Mouse (Mus musculus) adrenal gland, adult (tissue): ENCODE results near the gene Wnt6.
A peak's percentile ranks its signal among the peaks of the same experiment; 100 is the strongest.

Source experiments
- DNase-seq, 2 experiments: peaks; one replicate each; pipeline ENCODE4 v3.0.0; 2022 to 2023; ENCODE audit warnings: low spot score in 1 of 2; ENCODE audit not compliant: inconsistent age in 2 of 2

The Wnt6 gene

GRCm38 (mm10) chr1:74774062-74774461 lies 2.4 kb downstream of the Wnt6 start:
- DNase-seq = no peak

GRCm38 (mm10) chr1:74775816-74776215 lies 4.1 kb downstream of the Wnt6 start:
- DNase-seq = peak in 1 of 2 experiments; percentile 53

DNA sequence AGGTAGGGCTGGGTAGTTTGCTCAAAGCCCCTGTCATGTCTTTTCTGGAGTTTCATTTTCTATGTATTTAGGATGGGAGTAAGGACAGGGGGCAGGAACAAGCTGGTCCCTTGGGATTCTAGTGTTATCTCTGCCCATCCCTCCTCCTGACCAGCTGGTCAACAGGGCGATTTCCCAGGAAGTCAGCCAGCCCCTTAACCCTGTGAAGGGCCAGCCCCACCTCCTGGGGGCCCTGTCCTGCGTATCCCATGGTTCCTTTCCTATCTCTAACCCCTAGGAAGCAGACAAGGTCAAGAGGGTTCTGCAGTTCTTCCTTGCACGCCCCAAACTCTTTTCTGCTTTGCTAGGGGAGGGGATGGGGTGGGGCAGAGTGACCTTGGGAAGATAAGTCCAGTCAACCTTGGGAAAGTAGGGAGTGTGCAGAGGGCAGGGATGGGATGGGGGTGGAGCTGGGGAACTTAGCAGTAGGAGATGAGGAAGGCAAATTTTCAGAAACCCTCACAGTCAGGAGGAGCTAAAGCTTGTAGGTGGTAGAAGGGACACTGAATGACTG lies 7.3 kb downstream of the Wnt6 start:
- peak in 1 of 2 experiments; percentile 20 for DNase-seq

DNA sequence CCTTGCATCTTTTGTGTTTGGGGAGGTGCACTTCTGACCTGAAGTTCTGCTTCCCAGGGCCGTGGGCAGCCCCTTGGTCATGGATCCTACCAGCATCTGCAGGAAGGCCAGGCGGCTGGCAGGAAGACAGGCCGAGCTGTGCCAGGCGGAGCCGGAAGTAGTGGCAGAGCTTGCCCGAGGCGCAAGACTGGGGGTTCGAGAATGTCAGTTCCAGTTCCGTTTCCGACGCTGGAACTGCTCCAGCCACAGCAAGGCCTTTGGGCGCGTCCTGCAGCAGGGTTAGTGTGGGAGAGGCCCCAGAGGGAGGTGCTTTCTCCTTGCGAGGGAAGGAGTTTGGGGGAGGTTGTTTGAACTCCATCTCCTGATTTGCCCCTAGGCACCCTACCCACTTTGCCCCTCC lies 10.4 kb downstream of the Wnt6 start:
- DNase-seq = peak in 1 of 2 experiments; percentile 34

DNA sequence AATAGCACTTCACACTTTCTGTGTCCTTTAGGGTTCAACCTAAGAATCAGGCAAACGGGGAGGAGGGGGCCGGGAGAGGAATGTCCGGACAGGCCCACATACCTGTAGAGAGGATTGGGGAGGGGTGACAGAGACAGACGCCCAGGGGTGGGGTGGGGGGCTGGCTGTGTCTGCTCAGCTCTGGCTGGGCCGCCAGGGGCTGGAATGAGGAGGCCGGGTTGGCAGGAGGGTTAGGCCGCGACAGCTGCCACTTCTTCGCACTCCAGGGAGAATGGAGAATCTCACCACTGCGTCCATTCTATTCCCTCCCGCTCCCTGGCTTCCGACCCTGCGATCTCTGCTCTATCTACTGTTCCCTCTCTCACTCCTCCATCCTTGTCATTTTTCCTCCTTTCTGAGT lies 11.9 kb downstream of the Wnt6 start:
- peak in 1 of 2 experiments; percentile 37 for DNase-seq

DNA sequence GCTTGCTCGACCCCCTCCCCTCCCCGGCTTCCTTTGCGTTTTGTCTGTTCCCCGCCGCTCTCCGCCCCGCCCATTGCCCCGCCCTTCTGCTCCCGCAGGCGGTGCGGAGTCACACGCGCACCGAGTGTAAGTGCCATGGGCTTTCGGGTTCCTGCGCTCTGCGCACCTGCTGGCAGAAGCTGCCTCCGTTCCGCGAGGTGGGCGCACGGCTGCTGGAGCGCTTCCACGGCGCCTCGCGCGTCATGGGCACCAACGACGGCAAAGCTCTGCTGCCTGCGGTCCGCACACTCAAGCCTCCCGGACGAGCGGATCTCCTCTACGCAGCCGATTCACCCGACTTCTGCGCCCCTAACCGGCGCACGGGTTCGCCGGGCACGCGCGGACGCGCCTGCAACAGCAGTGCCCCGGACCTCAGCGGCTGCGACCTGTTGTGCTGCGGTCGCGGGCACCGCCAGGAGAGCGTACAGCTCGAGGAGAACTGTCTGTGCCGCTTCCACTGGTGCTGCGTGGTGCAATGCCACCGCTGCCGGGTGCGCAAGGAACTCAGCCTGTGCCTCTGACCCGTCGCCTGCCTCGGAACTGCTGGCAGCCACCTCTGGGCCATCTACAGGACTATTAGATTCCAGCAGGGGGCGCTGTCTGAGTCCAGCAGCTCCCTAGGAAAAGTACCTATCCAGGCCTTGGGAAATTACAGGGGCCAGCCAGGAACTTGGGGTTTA lies 12.5 kb downstream of the Wnt6 start:
- peak; percentile 79 to 90 for DNase-seq

DNA sequence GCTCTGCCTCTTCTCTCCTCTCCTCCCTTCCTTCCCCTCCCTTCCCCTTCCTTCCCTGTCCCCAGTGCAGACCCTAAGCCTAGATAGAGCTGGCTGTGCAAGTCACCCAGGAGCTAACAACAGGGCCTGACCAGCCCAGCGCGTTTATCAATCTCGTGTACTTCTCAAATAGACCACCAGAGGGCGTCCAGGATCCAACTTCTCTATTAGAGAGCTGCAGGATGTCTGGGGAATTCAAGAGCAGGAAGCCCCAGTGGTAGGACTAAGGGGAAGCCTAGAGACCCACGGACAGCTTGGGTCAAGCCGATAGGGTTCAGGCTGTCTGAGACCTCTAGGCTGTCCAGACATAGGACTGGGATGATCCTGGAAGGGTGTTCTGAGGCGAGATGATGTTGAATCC lies 16.2 kb downstream of the Wnt6 start:
- peak; percentile 77 to 95 for DNase-seq

DNA sequence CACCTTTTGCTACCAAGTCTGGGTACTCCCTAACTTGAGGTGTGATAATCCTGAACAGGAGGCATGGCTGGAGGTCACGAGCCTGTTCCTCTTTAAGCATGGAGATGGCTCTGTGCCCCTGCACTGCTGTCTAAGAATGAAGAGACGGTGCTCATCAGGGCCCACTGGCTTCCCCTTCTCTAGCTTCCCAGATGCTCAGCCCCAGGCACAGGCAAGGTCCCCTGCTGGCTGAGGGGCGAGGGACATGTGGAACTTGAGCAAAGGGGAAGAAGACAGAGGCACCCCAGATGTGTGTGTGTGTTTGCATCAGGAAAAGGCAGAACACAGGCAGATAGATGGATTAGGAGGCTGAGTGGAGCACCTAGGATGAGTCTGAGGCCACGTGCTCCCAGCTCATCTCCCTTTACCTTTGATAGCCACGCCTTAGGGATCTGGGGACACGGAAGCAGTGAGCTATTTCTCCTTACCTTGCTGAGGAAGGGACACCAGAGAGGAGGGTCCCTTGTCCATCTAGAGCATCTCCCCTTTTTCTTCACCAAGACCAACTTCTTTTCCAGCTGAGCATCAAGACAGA lies 17.0 kb downstream of the Wnt6 start:
- DNase-seq = no peak

- DNase-seq = no peak
Measured at GRCm38 (mm10) chr1:74790095-74790494, 18.4 kb downstream of the Wnt6 start.

GRCm38 (mm10) chr1:74791249-74791648 lies 19.6 kb downstream of the Wnt6 start, which contains the start of gene Wnt10a:
TSS of gene Wnt10a (plus strand) at chr1:74791516.
- DNase-seq = peak in 1 of 2 experiments; percentile 36

DNA sequence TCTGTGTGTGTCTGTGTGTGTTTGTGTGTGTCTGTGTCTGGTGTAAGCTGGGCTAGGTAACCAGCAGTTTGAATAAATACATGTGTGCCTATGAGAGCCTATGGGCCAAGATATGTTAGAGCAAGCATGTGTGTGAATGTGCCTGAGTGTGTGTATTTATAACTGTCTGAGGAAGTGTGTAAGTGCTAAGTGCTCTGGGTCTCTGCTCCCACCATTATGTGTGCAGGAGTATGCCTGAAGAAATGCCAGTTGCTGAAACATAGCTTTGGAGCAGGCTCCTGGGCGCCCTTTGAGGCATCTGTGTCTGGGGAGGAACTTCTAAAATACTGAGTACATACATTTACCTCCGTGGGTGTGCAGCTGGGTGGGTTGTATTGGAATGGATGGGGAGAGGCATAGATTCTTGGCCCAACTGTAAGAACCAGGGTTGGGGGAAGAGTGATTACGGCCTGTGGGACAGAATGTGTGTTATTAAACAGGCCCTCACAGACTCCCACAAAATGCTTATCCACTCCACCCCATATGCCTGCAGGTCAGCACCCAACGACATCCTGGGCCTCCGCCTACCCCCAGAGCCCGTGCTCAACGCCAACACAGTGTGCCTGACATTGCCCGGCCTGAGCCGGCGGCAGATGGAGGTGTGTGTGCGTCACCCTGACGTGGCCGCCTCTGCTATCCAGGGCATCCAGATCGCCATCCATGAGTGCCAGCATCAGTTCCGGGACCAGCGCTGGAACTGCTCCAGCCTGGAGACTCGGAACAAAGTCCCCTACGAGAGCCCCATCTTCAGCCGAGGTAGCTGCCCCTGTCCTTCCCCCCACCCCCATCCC lies 21.4 kb downstream of the Wnt6 start:
- DNase-seq = no peak

DNA sequence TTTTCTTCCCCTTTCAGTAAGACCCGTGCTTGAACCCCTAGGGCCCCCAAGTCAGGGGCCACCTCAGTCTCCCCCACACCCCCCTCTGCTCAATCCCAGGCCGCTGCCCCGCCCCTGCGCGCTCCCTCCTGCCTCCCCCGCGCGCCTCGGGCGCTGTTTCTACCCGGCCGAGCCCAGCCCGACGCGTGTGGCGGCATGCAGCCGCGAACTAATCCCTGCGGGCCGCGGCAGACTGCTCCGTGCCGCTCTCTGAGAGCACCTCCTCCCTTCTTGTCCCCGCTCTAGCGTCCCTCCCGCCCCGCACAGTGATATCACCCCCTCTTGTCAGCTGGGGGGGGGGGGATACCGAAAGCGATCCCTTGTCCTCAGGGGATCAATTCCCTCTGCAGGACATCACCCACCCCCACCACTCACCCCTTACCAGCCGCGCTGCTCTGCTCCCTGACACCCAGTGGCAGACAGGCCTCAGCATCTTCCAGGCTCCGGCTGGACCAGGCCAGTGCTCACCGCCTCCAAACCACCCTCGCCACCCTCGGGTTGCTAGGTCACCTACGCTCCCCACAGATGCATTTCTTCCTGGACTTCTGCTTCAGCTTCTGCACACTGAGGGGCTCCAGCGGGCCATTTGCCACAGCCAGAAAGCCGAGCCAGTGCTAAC lies 22.9 kb downstream of the Wnt6 start:
- no peak for DNase-seq

- no peak for DNase-seq
Measured at GRCm38 (mm10) chr1:74795145-74795529, 23.4 kb downstream of the Wnt6 start.

- no peak for DNase-seq
Measured at GRCm38 (mm10) chr1:74797459-74797858, 25.8 kb downstream of the Wnt6 start.

- DNase-seq = no peak
Measured at GRCm38 (mm10) chr1:74800424-74800888, 28.8 kb downstream of the Wnt6 start.

DNA sequence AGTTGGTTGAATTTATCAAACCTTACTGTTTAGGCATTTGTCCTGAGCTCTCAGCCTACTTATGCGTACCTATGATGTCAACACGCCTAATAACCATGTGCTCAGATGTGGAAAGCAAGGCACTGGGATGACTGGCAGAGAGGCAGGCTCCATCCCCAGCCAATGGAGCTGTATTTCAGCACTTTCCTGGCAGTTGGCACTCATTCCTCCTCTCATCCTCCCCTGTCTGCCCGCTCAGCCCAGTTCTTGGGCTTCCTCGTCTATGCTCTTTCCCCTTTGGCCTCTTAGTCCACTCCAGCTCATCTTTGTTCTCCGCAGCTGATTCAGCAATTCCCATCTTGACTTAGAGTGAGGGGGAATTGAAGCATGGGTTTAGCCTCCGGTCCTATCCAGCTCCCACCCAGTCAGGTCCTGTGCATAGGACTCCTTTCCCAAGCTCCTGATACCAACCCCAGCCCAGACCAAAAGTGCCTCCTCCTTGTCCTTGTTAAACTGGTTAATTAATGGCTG lies 30.0 kb downstream of the Wnt6 start:
- DNase-seq = no peak

DNA sequence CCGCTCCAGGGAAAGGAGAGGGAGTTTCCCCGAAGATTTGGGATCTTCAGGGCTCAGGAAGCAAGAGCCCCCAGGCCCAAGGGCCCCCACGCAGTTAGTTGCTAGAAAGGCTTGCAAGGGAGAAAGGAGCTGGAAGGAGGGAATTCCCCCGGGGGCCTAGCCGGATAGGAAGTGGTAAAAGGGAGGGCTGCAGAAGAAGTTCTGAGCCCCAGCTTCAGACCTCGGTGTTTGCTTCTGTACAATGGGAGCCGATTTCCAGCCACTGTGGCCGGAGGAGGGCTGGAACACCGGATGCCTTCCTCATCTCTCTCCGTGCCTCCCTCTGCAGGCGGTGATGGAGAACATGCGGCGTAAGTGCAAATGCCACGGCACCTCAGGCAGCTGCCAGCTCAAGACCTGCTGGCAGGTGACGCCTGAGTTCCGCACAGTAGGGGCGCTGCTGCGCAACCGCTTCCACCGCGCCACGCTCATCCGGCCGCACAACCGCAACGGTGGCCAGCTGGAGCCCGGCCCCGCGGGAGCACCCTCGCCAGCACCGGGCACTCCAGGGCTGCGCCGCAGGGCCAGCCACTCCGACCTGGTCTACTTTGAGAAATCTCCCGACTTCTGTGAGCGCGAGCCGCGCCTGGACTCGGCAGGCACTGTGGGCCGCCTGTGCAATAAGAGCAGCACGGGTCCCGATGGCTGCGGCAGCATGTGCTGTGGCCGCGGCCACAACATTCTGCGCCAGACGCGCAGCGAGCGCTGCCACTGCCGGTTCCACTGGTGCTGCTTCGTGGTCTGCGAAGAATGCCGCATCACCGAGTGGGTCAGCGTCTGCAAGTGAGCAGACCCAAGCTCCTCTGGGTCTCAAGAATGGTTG lies 31.3 kb downstream of the Wnt6 start:
- peak; percentile 81 to 90 for DNase-seq

GRCm38 (mm10) chr1:74804211-74804870 lies 32.6 kb downstream of the Wnt6 start:
- no peak for DNase-seq

- DNase-seq = no peak
Measured at GRCm38 (mm10) chr1:74805340-74805835, 33.7 kb downstream of the Wnt6 start.
